Mouse (Mus musculus) liver, embryonic 14.5 days (tissue): ENCODE measurements around the gene Klhl29.

Experiments used
- CTCF ChIP-seq: IDR thresholded peaks from 2 replicates; pipeline ENCODE4 v1.5.1; 2016; ENCODE audit warnings: antibody characterized with exemption, low read depth, control low read depth
- EP300 ChIP-seq: IDR thresholded peaks from 2 replicates; pipeline ENCODE4 v1.6.1; 2016; ENCODE audit warnings: antibody characterized with exemption, low read depth

DNA sequence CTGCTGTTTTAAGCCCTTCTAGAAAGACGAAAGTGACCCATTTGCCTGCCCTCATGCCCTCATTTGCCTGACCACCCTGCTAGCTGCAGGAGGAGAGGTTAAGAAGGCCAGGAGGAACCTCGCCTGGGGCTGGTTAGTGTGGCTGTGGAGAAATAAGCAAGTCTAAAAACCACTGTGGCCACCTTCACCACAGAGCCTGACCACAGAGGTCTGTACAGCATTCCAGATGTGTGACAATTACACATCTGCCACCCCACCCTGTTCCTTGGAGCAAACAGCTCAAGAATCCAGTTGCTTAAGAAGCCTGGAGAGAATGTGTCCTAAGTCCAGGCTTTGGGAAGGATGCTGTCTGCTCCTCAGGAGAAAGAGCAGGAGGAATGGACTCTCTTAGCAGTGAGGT, 92.9 kb downstream of the Klhl29 start:
- TF ChIP-seq CTCF = no peak
- TF ChIP-seq EP300 = no peak
